Mouse (Mus musculus) neural tube, embryonic 13.5 days (tissue): ENCODE measurements around the gene Npas1. TPM values are rescaled to one million over a fixed set of nuclear protein-coding genes. Genes with fewer than 3 reads are reported as not detected.

Experiments used
- ATAC-seq: fragments of 200-750 bp; cut with Nextera tagmentation; 2 replicates; pipeline ENCODE4 v1.8.0; 2017; ENCODE audit warnings: low read depth, mild to moderate bottlenecking, moderate TSS enrichment, moderate library complexity
- H3K27ac ChIP-seq: fragments of 300-500 bp; sonication (generic); replicated peaks from 2 replicates; pipeline ENCODE4 v1.5.1; 2015; ENCODE audit warnings: moderate library complexity, mild to moderate bottlenecking, inconsistent platforms
- H3K27me3 ChIP-seq: fragments of 300-500 bp; sonication (generic); 2 replicates; pipeline ENCODE4 v1.6.1; 2015; ENCODE audit warnings: mild to moderate bottlenecking, inconsistent platforms
- H3K36me3 ChIP-seq: fragments of 300-500 bp; sonication (generic); 2 replicates; pipeline ENCODE4 v1.6.1; 2015; ENCODE audit warnings: mild to moderate bottlenecking, inconsistent platforms
- H3K4me1 ChIP-seq: fragments of 300-500 bp; sonication (generic); replicated peaks from 2 replicates; pipeline ENCODE4 v1.6.1; 2015; ENCODE audit warnings: inconsistent platforms
- H3K4me2 ChIP-seq: fragments of 300-500 bp; sonication (generic); 2 replicates; pipeline ENCODE4 v1.6.1; 2015; ENCODE audit warnings: inconsistent platforms, mild to moderate bottlenecking, moderate library complexity
- H3K4me3 ChIP-seq: fragments of 300-500 bp; sonication (generic); 2 replicates; pipeline ENCODE4 v1.5.1; 2015; ENCODE audit warnings: mild to moderate bottlenecking, inconsistent platforms
- H3K9ac ChIP-seq: fragments of 300-500 bp; sonication (generic); 2 replicates; pipeline ENCODE4 v1.6.1; 2015; ENCODE audit warnings: moderate library complexity, mild to moderate bottlenecking, inconsistent platforms
- H3K9me3 ChIP-seq: fragments of 300-500 bp; sonication (generic); 2 replicates; pipeline ENCODE4 v1.6.1; 2016; ENCODE audit warnings: inconsistent platforms
- WGBS: fragments of 180-500 bp; shearing (Covaris S2); methylation state at CpG from one replicate; pipeline ENCODE4 v1.1.7; 2015; 5-methylcytosine and 5-hydroxymethylcytosine counted together
- polyA plus RNA-seq: library from polyadenylated mRNA; unstranded; fragments of >200 nt; fragmentation: Nextera tagmentation; extraction: Ambion mirVana; gene quantifications from 2 replicates; pipeline ENCODE4 v1.2.1, GENCODE M21; 2015

Npas1 gene
- polyA plus RNA-seq, 1 experiment from 2014 or later = 1.7 TPM

- H3K4me2 ChIP-seq = no peak overlapping the region
- H3K27me3 ChIP-seq = no peaks in the 10 kb centered on the region
- H3K27ac ChIP-seq = peak overlapping the region; percentile 33; the same call in 1 of the 2 replicates
- H3K4me3 ChIP-seq = no peak overlapping the region
- peaks cover 18% of the 10 kb centered on the region for H3K36me3 ChIP-seq
- no peak for ATAC-seq
- H3K4me1 ChIP-seq = peaks cover 16% of the 10 kb centered on the region
- H3K9ac ChIP-seq = peak overlapping the region; percentile 17; the same call in 1 of the 2 replicates
- WGBS = 63% methylated on average over 2 of the region's 2 CpGs
- no peaks in the 10 kb centered on the region for H3K9me3 ChIP-seq
These were observed 64.6 kb downstream of the Npas1 start for GRCm38 (mm10) chr7:16412930-16413329.

- 88% methylated on average over 8 of the region's 8 CpGs for WGBS
- H3K4me2 ChIP-seq = no peak overlapping the region
These were observed 65.2 kb downstream of the Npas1 start for GRCm38 (mm10) chr7:16412220-16412896.

GRCm38 (mm10) chr7:16411100-16411499 is 66.4 kb downstream of the Npas1 start:
- 90% methylated on average over 5 of the region's 5 CpGs for WGBS
- no peaks in the 10 kb centered on the region; the same call in 1 of the 2 replicates for H3K36me3 ChIP-seq
- peaks cover 25% of the 10 kb centered on the region for H3K4me1 ChIP-seq
- no peaks in the 10 kb centered on the region for H3K9me3 ChIP-seq
- no peak overlapping the region for H3K27ac ChIP-seq
- H3K27me3 ChIP-seq = no peaks in the 10 kb centered on the region
- no peak overlapping the region for H3K4me3 ChIP-seq
- ATAC-seq = no peak
- no peak overlapping the region for H3K4me2 ChIP-seq
- H3K9ac ChIP-seq = no peak overlapping the region

More at GRCm38 (mm10) chr7:16412220-16412896, 65.2 kb downstream of the Npas1 start:
- H3K36me3 ChIP-seq = peaks cover 12% of the 10 kb centered on the region
- H3K9ac ChIP-seq = no peak overlapping the region
- H3K27me3 ChIP-seq = no peaks in the 10 kb centered on the region
- H3K4me1 ChIP-seq = peaks cover 16% of the 10 kb centered on the region
- H3K9me3 ChIP-seq = no peaks in the 10 kb centered on the region
- peak overlapping the region; percentile 33; the same call in 1 of the 2 replicates for H3K27ac ChIP-seq
- no peak for ATAC-seq
- H3K4me3 ChIP-seq = no peak overlapping the region

GRCm38 (mm10) chr7:16406978-16407377 is 70.5 kb downstream of the Npas1 start:
- no peaks in the 10 kb centered on the region for H3K9me3 ChIP-seq
- no peak overlapping the region for H3K4me3 ChIP-seq
- H3K9ac ChIP-seq = no peak overlapping the region
- peaks cover 40% of the 10 kb centered on the region for H3K4me1 ChIP-seq
- no peak overlapping the region for H3K4me2 ChIP-seq
- H3K27ac ChIP-seq = no peak overlapping the region
- ATAC-seq = no peak
- WGBS = 93% methylated on average over 3 of the region's 3 CpGs
- no peaks in the 10 kb centered on the region; the same call in 1 of the 2 replicates for H3K36me3 ChIP-seq
- H3K27me3 ChIP-seq = no peaks in the 10 kb centered on the region

Other genes with a start within 250 kb of the Npas1 start
- 0.15 TPM in 1 of 2 replicates, not detected in the other for gene C5ar2, start 233.6 kb downstream of the Npas1 start, polyA plus RNA-seq
- gene C5ar1, start 218.2 kb downstream of the Npas1 start, polyA plus RNA-seq = 2.3 and 2.8 TPM in 2 replicates
- gene Inafm1, start 204.1 kb downstream of the Npas1 start, polyA plus RNA-seq = 30.0 and 39.3 TPM in 2 replicates
- 31.2 and 35.4 TPM in 2 replicates for gene Ccdc9, start 190.9 kb downstream of the Npas1 start, polyA plus RNA-seq
- gene Bbc3, start 169.3 kb downstream of the Npas1 start, polyA plus RNA-seq = 22.4 and 22.8 TPM in 2 replicates
- 264 and 281 TPM in 2 replicates for gene Sae1, start 89.9 kb downstream of the Npas1 start, polyA plus RNA-seq
- gene Zc3h4, start 76.8 kb downstream of the Npas1 start, polyA plus RNA-seq = 16.8 and 19.9 TPM in 2 replicates
- gene Tmem160, start 24.9 kb downstream of the Npas1 start, polyA plus RNA-seq = 54.6 and 59.0 TPM in 2 replicates
- 30.8 and 31.2 TPM in 2 replicates for gene Arhgap35, start 137.3 kb upstream of the Npas1 start, polyA plus RNA-seq
- not detected in 2 replicates for gene Ceacam15, start 198.0 kb upstream of the Npas1 start, polyA plus RNA-seq
- gene Ceacam9, start 244.2 kb upstream of the Npas1 start, polyA plus RNA-seq = not detected in 2 replicates